Mouse (Mus musculus): ENCODE measurements at regions not wholly inside any gene's neighbourhood (a gene's known extent, or its start where the extent isn't known, plus 50 kb on each side); places are given as distances from the start of the nearest gene placed in this dataset.

GRCm38 (mm10) chr5:141139361-141139912 lies 101.9 kb upstream of the Sdk1 start:
- no peak for TF ChIP-seq ZC3H11A (IDR thresholded peaks at IDR 0.05; ENCODE audit: borderline replicate concordance, low read depth, low read length)
- no peak for TF ChIP-seq CHD2 (IDR thresholded peaks at IDR 0.05; ENCODE audit: low read depth, low read length)
- TF ChIP-seq MAFK (IDR thresholded peaks at IDR 0.05; ENCODE audit: insufficient read depth, low read depth, low read length): no peak

Measured in ES-E14 (cell line).